Mouse (Mus musculus): ENCODE measurements around the gene Chrna9.

GRCm38 (mm10) chr5:65891251-65891826, 43.4 kb upstream of the Chrna9 start:
- no peak for TF ChIP-seq EP300 (IDR thresholded peaks at IDR 0.05; ENCODE audit: low read depth)
- TF ChIP-seq CTCF (IDR thresholded peaks at IDR 0.05; ENCODE audit: low read depth): no peak

Data from liver, postnatal 0 days (tissue).